12 mouse cellular contexts compared by ENCODE assay signal in genomic region chr17:51806124-51806960, GRCm38 (mm10). TPM values are rescaled to one million over a fixed set of nuclear protein-coding genes. Genes with fewer than 3 reads are reported as not detected.
DNase-seq lines count a peak whose midpoint lies in the region; ATAC-seq and TF ChIP-seq lines count a peak whose summit lies in the region.
"Had no signal": no experiment of that assay in that cellular context is flagged by ENCODE, and none has a peak within 500 bp of the region (broad histone marks: within the 10 kb centered on the region; RNA-seq: fewer than 3 reads in every experiment).

No protein-coding gene starts in this region.

- no peak for TF ChIP-seq CTCF in cortical plate, adult 2 months (IDR thresholded peaks at IDR 0.05; ENCODE audit: extremely low read depth, insufficient read depth, low read length)

- H3K27me3 ChIP-seq in forebrain, embryonic 12.5 days, result no peaks in the 10 kb centered on the region
- H3K27me3 ChIP-seq in forebrain, embryonic 11.5 days (ENCODE audit: control insufficient read depth, insufficient read depth, low read length), result no peaks in the 10 kb centered on the region
- H3K27me3 ChIP-seq in neural tube, embryonic 14.5 days (ENCODE audit: control insufficient read depth, insufficient read depth, low read length), result no peaks in the 10 kb centered on the region

- peaks cover 34% of the 10 kb centered on the region for H3K36me3 ChIP-seq in forebrain, embryonic 12.5 days (replicated peaks)
- H3K36me3 ChIP-seq in forebrain, embryonic 11.5 days (ENCODE audit: control insufficient read depth, insufficient read depth, low read length), result no peaks in the 10 kb centered on the region; the same call in 1 of the 2 replicates
- H3K36me3 ChIP-seq in neural tube, embryonic 14.5 days (ENCODE audit: control insufficient read depth, insufficient read depth, low read length), result 0 out of 2 replicates have a peak, but pooled peaks cover 10% of the 10 kb centered on the region

- H3K4me2 ChIP-seq in forebrain, embryonic 12.5 days, result no peak overlapping the region
- no peak overlapping the region for H3K4me2 ChIP-seq in forebrain, embryonic 11.5 days (ENCODE audit: low read depth, low read length, severe bottlenecking)
- H3K4me2 ChIP-seq in neural tube, embryonic 14.5 days (ENCODE audit: low read depth, low read length), result peak overlapping the region; percentile 23; the same call in 1 of the 2 replicates

- 0 out of 2 replicates have a peak overlapping the region, but pooled peaks have one; percentile 19 for H3K27ac ChIP-seq in forebrain, embryonic 12.5 days
- H3K27ac ChIP-seq in forebrain, embryonic 11.5 days (ENCODE audit: low read depth, low read length), result no peak overlapping the region
- H3K27ac ChIP-seq in cortical plate, adult 2 months (ENCODE audit: insufficient read depth, low read length), result peak overlapping the region; percentile 72
- H3K27ac ChIP-seq in neural tube, embryonic 14.5 days (ENCODE audit: low read depth, low read length), result peak overlapping the region; percentile 66

- TF ChIP-seq POLR2A in cortical plate, adult 2 months (IDR thresholded peaks at IDR 0.05; ENCODE audit: extremely low read depth, insufficient read depth, low read length), result no peak

- 78% methylated on average over 12 of the region's 12 CpGs for WGBS in forebrain, embryonic 12.5 days
- WGBS in forebrain, embryonic 11.5 days, result 84% methylated on average over 12 of the region's 12 CpGs
- WGBS in neural tube, embryonic 14.5 days, result 44% methylated on average over 12 of the region's 12 CpGs

- no peak overlapping the region for H3K4me3 ChIP-seq in forebrain, embryonic 12.5 days (replicated peaks)
- H3K4me3 ChIP-seq in forebrain, embryonic 11.5 days (ENCODE audit: low read depth, low read length), result no peak overlapping the region
- H3K4me3 ChIP-seq in cortical plate, adult 2 months (ENCODE audit: insufficient read depth, low read length), result peak overlapping the region; percentile 43
- H3K4me3 ChIP-seq in neural tube, embryonic 14.5 days (ENCODE audit: low read depth, low read length), result no peak overlapping the region

- ATAC-seq in forebrain, embryonic 12.5 days (ENCODE audit: low FRiP score), result no peak
- ATAC-seq in forebrain, embryonic 11.5 days (replicated peaks; ENCODE audit: low FRiP score), result no peak
- peak; percentile 23; the same call in 1 of the 2 replicates for ATAC-seq in neural tube, embryonic 14.5 days (ENCODE audit: low read depth)
- ATAC-seq: lung, postnatal 0 days; Patski had no signal

- peaks cover 17% of the 10 kb centered on the region for H3K4me1 ChIP-seq in forebrain, embryonic 12.5 days
- no peaks in the 10 kb centered on the region; the same call in 1 of the 2 replicates for H3K4me1 ChIP-seq in forebrain, embryonic 11.5 days (replicated peaks; ENCODE audit: control insufficient read depth, insufficient read depth, low read length)
- peaks cover 3% of the 10 kb centered on the region for H3K4me1 ChIP-seq in cortical plate, adult 2 months (ENCODE audit: control insufficient read depth, insufficient read depth, low read length)
- peaks cover 31% of the 10 kb centered on the region for H3K4me1 ChIP-seq in neural tube, embryonic 14.5 days (ENCODE audit: control insufficient read depth, insufficient read depth, low read length)

- no peak overlapping the region; the same call in 1 of the 2 replicates for H3K9ac ChIP-seq in forebrain, embryonic 12.5 days
- no peak overlapping the region for H3K9ac ChIP-seq in forebrain, embryonic 11.5 days (ENCODE audit: low read length)
- no peak overlapping the region for H3K9ac ChIP-seq in neural tube, embryonic 14.5 days (replicated peaks; ENCODE audit: low read depth, low read length)

- no peaks in the 10 kb centered on the region for H3K9me3 ChIP-seq in forebrain, embryonic 12.5 days
- H3K9me3 ChIP-seq in forebrain, embryonic 11.5 days (ENCODE audit: control insufficient read depth, low read length), result no peaks in the 10 kb centered on the region
- H3K9me3 ChIP-seq in neural tube, embryonic 14.5 days (ENCODE audit: control insufficient read depth, low read length), result no peaks in the 10 kb centered on the region

- DNase-seq in forebrain, embryonic 11.5 days (ENCODE audit: low spot score), result no peak
- peak; percentile 35 to 44 for DNase-seq in right cerebral cortex, adult 2 months (ENCODE audit: low spot score in 2 of 2)
- DNase-seq in right cerebral cortex, postnatal 4 days, result no peak
- DNase-seq in kidney, postnatal 10 days, result no peak
- DNase-seq in lung, postnatal 25 days (ENCODE audit: low spot score), result no peak
- DNase-seq: adrenal gland, postnatal 14 days; heart, postnatal 36 days had no signal

RNA-seq across cellular contexts. Expression of gene Satb1, which starts 26.7 kb away (rescaled TPM):
- 34.9 and 37.9 TPM in 2 replicates for polyA plus RNA-seq in forebrain, embryonic 12.5 days (2016; fragmentation: Nextera tagmentation; extraction: Ambion mirVana)
- polyA plus RNA-seq in forebrain, embryonic 11.5 days (2014; fragmentation: Nextera tagmentation; extraction: Ambion mirVana), result 31.8 and 33.6 TPM in 2 replicates
- polyA plus RNA-seq in cortical plate, adult 2 months (2012; rRNA removed), result 86.8 and 93.1 TPM in 2 replicates
- polyA plus RNA-seq in neural tube, embryonic 14.5 days (2014; fragmentation: Nextera tagmentation; extraction: Ambion mirVana), result 56.7 and 60.5 TPM in 2 replicates

Comparison
In these comparisons a context has a peak if more than half of its experiments do, and no peak if none do; other contexts are left out.
1. DNase-seq: peak in right cerebral cortex, adult 2 months (2 of 2); none in forebrain, embryonic 11.5 days (single experiment), right cerebral cortex, postnatal 4 days (single experiment), kidney, postnatal 10 days (single experiment) and lung, postnatal 25 days (single experiment).